ENCODE assay signal across 11 mouse cellular contexts in the genomic region with DNA sequence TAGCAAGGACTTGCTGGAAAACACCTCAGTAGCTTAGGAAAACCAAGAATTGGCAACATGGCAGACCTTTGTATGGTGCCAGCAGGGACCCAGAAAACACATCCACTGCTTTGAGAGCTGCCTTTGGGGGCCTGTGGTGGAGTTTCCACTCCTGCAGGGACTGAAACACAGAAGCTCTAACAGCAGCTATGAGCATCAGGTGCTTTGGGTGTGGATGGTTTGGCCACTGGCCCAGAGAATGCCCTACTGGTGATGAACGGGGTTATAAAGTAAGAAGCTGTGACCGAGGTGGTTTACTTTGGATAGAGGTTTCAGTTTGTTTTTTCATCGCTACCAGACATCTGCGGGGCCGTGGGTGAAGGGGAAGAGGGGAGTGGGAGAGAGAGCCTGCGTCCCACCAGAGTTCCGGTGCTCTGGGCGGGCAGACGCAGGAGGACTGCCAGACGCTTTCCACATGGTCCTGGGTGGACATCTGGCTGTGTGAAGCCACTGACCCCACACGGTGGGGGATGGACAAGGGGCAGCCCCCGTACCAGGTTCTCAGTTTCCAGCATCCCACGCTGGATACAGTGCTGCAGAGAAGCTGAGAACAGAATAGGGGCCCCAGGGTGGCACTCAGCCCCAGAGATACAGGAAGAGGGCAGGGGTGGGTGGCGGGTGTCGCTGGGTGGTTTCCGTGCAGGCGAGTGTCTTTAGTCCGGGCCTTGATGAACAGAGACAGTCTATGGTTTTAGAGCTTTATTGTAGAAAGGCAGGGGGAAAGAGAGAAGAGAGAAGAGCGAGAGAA.
DNase-seq lines count a peak whose midpoint lies in the region; ATAC-seq and TF ChIP-seq lines count a peak whose summit lies in the region.
"Had no signal": no experiment of that assay in that cellular context is flagged by ENCODE, and none has a peak within 500 bp of the region (broad histone marks: within the 10 kb centered on the region; RNA-seq: fewer than 3 reads in every experiment).

No protein-coding gene starts in this region.

- H3K4me1 ChIP-seq in heart, embryonic 16.5 days (ENCODE audit: control insufficient read depth, insufficient read depth, low read length), result peaks cover 8% of the 10 kb centered on the region
- no peaks in the 10 kb centered on the region for H3K4me1 ChIP-seq in heart, adult 2 months (ENCODE audit: control insufficient read depth, insufficient read depth, low read length)

- 45% methylated on average over 19 of the region's 19 CpGs for WGBS in heart, embryonic 16.5 days
- WGBS in heart, adult 2 months, result 41% methylated on average over 19 of the region's 19 CpGs

- no peaks in the 10 kb centered on the region for H3K36me3 ChIP-seq in heart, embryonic 16.5 days (ENCODE audit: control insufficient read depth, insufficient read depth)
- no peaks in the 10 kb centered on the region for H3K36me3 ChIP-seq in heart, adult 2 months (ENCODE audit: control insufficient read depth, insufficient read depth, low read length)
- H3K36me3 ChIP-seq: embryonic facial prominence, embryonic 15.5 days had no signal

- H3K27ac ChIP-seq in heart, embryonic 16.5 days (ENCODE audit: low read length), result no peak overlapping the region
- H3K27ac ChIP-seq in heart, adult 2 months, result no peak overlapping the region
- H3K27ac ChIP-seq: embryonic facial prominence, embryonic 15.5 days had no signal

- intact Hi-C loops in heart, adult 2 months (cut with DNase I), result loop anchor here (2.0 kb wide), 1 partner anchor 41 kb away; no protein-coding TSS in a partner anchor

- TF ChIP-seq POLR2A in heart, adult 2 months (IDR thresholded peaks at IDR 0.05; ENCODE audit: insufficient read depth, low read depth, low read length), result no peak

- DNase-seq in heart, adult 2 months, result no peak
- peak; percentile 81 for DNase-seq in CD4-positive helper T cell, adult 2 months (ENCODE audit: low read depth, low spot score)
- DNase-seq in induced T-regulatory cell, adult 2 months (ENCODE audit: low read depth), result peak; percentile 83
- DNase-seq in spleen, postnatal 36 days (ENCODE audit: low spot score in 2 of 2), result peak; percentile 74 to 77
- DNase-seq in layer of hippocampus, adult 9-10 months (ENCODE audit: low spot score), result no peak
- DNase-seq in layer of hippocampus, postnatal 36 days, result no peak
- DNase-seq: right cerebral cortex, postnatal 4 days had no signal

- H3K4me2 ChIP-seq in heart, embryonic 16.5 days (ENCODE audit: low read depth, low read length), result peak overlapping the region; percentile 2; the same call in 1 of the 2 replicates
- H3K4me2 ChIP-seq: embryonic facial prominence, embryonic 15.5 days had no signal

- H3K9ac ChIP-seq in heart, embryonic 16.5 days (ENCODE audit: low read length), result no peak overlapping the region
- no peak overlapping the region for H3K9ac ChIP-seq in heart, adult 2 months (ENCODE audit: low read depth, low read length)
- H3K9ac ChIP-seq: embryonic facial prominence, embryonic 15.5 days had no signal

- no peaks in the 10 kb centered on the region for H3K27me3 ChIP-seq in heart, embryonic 16.5 days (ENCODE audit: control insufficient read depth, insufficient read depth, low read length)
- no peaks in the 10 kb centered on the region for H3K27me3 ChIP-seq in heart, adult 2 months (ENCODE audit: control insufficient read depth, insufficient read depth, low read length)
- H3K27me3 ChIP-seq: embryonic facial prominence, embryonic 15.5 days; Patski had no signal

- no peak for ATAC-seq in heart, embryonic 16.5 days (replicated peaks; ENCODE audit: extremely low read depth, insufficient read depth, low FRiP score)
- no peak for ATAC-seq in megakaryocyte-erythroid progenitor cell, adult 5-6 weeks (replicated peaks; ENCODE audit: low FRiP score, low TSS enrichment, poor library complexity, severe bottlenecking)
- ATAC-seq: Patski had no signal

- no peaks in the 10 kb centered on the region for H3K9me3 ChIP-seq in heart, embryonic 16.5 days (replicated peaks; ENCODE audit: control insufficient read depth, low read length)
- H3K9me3 ChIP-seq: embryonic facial prominence, embryonic 15.5 days had no signal

- no peak overlapping the region; the same call in 1 of the 2 replicates for H3K4me3 ChIP-seq in heart, embryonic 16.5 days (ENCODE audit: low read length)
- no peak overlapping the region for H3K4me3 ChIP-seq in heart, adult 2 months
- H3K4me3 ChIP-seq: embryonic facial prominence, embryonic 15.5 days had no signal

- no peak for TF ChIP-seq EP300 in heart, adult 2 months (IDR thresholded peaks at IDR 0.05; ENCODE audit: insufficient read depth, low read depth, low read length)

- no peak for TF ChIP-seq CTCF in heart, adult 2 months (IDR thresholded peaks at IDR 0.05)

- no peaks in the 10 kb centered on the region for H3K79me2 ChIP-seq in heart, adult 2 months (replicated peaks; ENCODE audit: control insufficient read depth, insufficient read depth, low read length)

Comparison
In these comparisons a context has a peak if more than half of its experiments do, and no peak if none do; other contexts are left out.
1. DNase-seq: peak in CD4-positive helper T cell, adult 2 months (single experiment), induced T-regulatory cell, adult 2 months (single experiment) and spleen, postnatal 36 days (2 of 2); none in heart, adult 2 months (0 of 2), layer of hippocampus, adult 9-10 months (single experiment) and layer of hippocampus, postnatal 36 days (0 of 2).